Mouse (Mus musculus) kidney, postnatal 14 days (tissue): ENCODE measurements at regions not wholly inside any gene's neighbourhood (a gene's known extent, or its start where the extent isn't known, plus 50 kb on each side); places are given as distances from the start of the nearest gene placed in this dataset.

Source experiments
- DNase-seq: peaks from one replicate; pipeline ENCODE4 v3.0.0; 2022; ENCODE audit warnings: mixed read lengths

GRCm38 (mm10) chr12:99643016-99643415 lies 79.6 kb upstream of the Foxn3 start:
- DNase-seq, result no peak

GRCm38 (mm10) chr12:99642131-99642895 lies 78.9 kb upstream of the Foxn3 start:
- no peak for DNase-seq

- DNase-seq, result no peak
These were observed 77.9 kb upstream of the Foxn3 start for GRCm38 (mm10) chr12:99641278-99641677.

GRCm38 (mm10) chr12:99640214-99641151 lies 77.1 kb upstream of the Foxn3 start:
- DNase-seq, result peak; percentile 11

DNA sequence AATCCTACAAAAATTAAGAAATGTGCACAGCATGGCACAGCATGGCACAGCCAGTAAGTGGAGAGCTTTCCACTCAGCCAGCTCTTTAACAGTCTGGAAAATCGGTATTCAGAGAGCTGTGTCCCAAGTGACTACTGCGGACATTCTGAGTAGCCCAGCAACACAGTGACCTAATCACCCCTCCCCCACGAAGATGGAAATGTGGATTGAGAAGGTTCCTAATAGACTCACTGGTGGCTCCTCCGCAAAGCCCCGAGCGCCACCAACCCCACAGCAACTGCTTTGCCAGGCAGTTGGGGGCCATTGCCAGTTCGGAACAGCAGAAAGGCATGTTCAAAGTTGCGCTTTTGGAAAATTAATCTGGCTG lies 76.4 kb upstream of the Foxn3 start:
- no peak for DNase-seq

DNA sequence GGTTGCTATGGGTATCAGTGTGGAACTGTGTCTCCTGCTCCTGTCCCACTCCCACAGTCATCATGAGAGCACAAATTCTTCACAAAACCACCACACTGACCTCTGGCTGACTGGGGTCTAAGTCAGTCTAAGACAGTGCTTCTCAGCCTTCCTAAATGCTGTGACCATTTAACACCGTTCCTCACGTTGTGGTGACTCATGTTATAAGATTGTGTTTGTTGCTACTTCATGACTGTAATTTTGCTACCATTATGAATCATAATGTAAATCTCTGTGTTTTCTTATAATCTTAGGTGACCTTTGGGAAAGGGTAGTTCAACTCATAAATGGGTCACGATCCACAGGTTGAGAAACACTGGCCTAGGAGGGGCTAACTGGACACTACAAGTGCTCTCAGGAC lies 75.7 kb upstream of the Foxn3 start:
- DNase-seq, result no peak

DNA sequence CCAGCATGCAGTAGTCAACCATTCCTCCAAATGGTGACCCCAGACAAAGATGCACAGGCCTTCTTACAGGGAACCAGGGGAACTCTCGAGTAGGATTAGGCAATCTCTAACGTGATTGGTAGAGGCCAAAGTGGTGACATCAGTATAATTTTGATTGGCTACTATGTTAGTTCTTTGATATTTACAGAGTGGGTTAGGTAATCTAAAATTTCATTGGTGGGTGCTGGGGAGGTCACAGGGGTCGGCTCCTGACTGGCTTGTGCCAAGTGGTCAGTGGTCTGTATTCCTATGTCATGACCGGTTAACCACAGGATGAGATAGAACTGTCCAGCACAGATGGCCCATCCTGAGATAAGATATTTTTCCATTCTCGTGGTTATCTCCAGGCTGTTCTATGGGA lies 74.6 kb upstream of the Foxn3 start:
- DNase-seq, result no peak

DNA sequence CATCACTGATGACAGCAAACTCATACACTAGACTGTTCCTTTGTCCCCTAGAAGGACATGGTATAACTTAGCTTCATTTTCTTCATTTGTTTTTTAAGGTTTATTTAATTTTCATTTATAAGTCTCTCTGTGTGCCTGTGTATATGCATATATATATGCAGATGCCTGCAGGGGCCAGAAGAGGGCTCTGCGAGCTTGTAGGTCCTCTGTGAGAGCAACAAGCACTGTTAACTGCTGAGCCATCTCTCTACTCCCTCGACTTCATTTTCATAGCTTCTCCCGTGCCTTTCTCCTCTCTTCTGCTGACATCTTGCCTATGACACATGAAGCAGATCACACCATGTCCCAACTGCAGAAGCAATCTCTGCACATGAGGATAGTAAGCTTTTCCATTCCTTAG lies 72.9 kb upstream of the Foxn3 start:
- no peak for DNase-seq

DNA sequence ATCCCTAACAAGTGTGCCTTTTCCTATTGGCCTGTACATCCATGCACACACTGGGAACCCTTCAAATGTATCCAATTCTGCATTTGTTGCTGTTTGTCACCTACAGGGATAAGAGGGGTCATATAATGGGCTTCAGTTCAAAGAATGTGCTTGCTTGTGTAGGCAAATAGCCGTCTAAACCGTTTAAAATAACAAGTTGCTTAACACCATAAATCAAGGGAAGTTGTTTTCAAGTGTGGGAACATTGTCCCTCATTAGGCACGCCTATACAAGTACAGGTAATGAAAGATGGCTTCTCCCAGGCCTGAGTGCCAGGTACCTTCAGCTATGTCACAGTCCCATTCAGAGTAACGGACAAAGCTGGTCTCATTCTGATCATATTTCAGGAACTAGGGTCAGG lies 72.0 kb upstream of the Foxn3 start:
- DNase-seq, result no peak

GRCm38 (mm10) chr12:99634726-99635125 lies 71.3 kb upstream of the Foxn3 start:
- DNase-seq, result no peak

DNA sequence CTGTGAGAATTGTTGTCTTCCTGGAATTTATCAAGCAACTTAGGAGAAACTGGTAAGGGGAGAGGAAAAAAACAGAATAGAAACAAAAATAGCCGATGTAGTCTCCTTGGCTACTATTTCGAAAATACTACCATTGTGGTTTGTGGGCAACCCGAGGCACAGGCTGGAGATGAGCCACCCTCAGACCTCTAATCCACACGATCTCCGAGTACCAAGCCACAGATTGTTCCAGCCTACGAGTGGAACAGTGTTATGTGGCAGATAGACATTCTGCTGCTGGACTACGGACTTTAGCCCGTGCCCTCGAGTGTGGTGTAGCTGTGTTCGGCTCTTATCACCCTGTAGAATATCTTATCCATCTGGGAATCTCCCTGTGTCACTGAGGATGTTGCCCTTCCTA lies 70.3 kb upstream of the Foxn3 start:
- DNase-seq, result no peak

DNA sequence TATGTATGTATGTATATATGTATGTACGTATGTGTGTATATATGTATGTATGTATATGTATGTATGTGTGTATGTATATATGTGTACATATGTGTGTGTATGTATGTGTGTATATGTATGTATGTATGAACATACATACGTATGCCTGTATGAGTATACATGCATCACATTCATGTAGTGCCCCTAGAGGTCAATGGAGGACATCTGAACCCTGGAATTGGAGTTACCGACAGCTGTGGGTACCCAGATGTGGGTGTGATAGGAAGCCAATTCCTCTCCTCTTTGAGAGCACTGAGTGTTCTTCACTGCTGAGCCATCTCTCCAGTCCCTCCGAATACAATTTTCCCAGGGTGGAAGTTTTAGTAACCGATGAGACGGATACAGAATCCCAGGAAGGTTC lies 69.6 kb upstream of the Foxn3 start:
- no peak for DNase-seq

DNA sequence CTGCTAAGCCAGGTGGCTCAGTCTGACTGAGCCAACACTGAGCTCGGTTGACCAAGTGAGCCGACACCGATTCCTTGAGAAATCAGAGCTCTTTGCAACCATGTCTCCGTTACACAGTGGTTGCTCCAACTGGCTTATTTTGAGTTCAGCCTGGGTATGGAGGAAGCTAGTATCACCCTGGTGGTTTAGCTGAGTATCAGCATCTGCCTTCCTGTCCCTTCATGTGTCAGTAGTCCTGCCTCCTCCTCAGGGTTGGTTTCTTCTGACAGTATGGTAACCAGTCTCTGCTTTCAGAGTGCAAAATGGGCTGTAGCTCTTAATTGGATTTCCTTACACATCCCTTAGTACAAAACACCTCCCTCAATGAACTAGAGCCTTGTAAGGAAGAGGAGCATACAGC lies 66.2 kb upstream of the Foxn3 start:
- no peak for DNase-seq

- no peak for DNase-seq
These were observed 65.0 kb upstream of the Foxn3 start for GRCm38 (mm10) chr12:99628421-99628820.

GRCm38 (mm10) chr12:99627898-99628231 lies 64.5 kb upstream of the Foxn3 start:
- DNase-seq, result peak; percentile 90

GRCm38 (mm10) chr12:99627201-99627897 lies 64.0 kb upstream of the Foxn3 start:
- DNase-seq, result peak; percentile 12

- no peak for DNase-seq
These were observed 62.8 kb upstream of the Foxn3 start for GRCm38 (mm10) chr12:99626147-99626546.

- DNase-seq, result no peak
These were observed 61.7 kb upstream of the Foxn3 start for GRCm38 (mm10) chr12:99625094-99625493.

DNA sequence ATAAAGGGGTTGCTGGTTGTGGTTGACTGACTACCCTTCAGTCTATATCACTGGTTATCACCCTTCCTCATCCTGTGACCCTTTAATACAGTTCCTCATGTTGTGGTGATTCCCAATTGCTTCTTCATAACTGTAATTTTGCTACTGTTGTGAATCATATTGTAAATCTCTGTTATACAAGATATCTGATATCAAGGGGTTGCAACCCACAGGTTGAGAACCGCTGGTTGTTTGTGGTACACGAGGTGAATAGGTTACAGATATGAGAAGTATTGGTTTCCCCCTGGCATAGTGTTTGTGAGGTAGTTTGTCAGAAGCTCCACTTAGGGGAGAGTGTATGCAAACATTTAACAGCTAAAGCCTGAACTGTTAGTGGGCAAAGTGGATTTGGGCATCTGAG lies 58.9 kb upstream of the Foxn3 start:
- no peak for DNase-seq

DNA sequence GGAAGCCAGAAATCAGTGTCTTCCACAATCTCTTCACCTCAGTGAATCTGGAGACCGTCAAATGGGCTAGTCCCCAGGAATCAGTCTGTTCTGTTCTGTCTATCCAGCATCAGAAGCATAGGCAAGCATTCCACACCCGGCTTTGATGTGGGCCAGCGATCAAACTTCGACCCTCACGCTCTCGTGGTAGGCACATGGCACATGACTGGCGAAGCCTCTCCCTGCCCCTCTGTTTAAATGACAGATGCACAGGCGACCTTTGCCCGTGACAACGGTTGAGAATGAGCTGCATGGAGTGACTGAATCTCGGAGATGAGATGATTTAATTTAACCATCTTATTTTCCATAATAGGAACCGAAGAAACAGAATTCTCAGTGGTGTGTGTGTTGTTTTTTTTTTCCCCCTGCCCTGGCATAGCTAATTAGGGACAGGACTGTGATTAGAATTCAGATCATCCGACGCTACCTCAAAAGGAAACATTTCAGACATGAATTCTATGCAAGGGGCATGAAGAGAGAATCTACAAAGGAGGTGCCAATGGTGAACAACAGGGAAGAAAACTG lies 53.9 kb upstream of the Foxn3 start:
- no peak for DNase-seq

GRCm38 (mm10) chr12:99614420-99614819 lies 51.0 kb upstream of the Foxn3 start:
- DNase-seq, result no peak
